In the genomic region with DNA sequence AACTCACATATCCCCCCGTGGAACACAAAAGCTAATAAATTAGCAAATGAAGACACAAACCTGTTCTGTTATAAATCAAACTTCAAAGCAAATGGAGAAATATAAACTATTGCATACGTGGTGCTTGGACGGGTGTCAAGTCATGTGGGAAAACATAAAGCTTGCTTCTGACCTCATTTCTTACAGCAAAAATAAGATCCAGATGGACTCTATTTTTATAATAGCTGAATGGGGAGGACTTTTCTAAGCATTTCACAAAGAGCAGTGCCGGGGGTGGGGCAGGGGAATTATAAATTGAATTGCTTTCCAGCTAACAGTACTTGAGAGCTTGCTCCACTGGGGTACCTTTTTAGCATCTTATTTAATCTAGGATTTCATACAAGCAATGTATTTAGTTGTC, we compare ENCODE assay signal across 15 mouse cellular contexts. TPM values are rescaled to one million over a fixed set of nuclear protein-coding genes. Genes with fewer than 3 reads are reported as not detected.
DNase-seq lines count a peak whose midpoint lies in the region; ATAC-seq lines count a peak whose summit lies in the region.
"Had no signal": no experiment of that assay in that cellular context is flagged by ENCODE, and none has a peak within 500 bp of the region (broad histone marks: within the 10 kb centered on the region; RNA-seq: fewer than 3 reads in every experiment).

No protein-coding gene starts in this region.

- ATAC-seq in limb, embryonic 13.5 days (ENCODE audit: low FRiP score, low read depth), result peak; percentile 85
- ATAC-seq in hindbrain, embryonic 13.5 days (ENCODE audit: low FRiP score), result no peak
- ATAC-seq: forebrain, embryonic 16.5 days had no signal

- no peak overlapping the region for H3K4me3 ChIP-seq in limb, embryonic 13.5 days
- no peak overlapping the region for H3K4me3 ChIP-seq in hindbrain, embryonic 13.5 days
- H3K4me3 ChIP-seq: kidney, embryonic 15.5 days; neural tube, embryonic 15.5 days had no signal

- peak; percentile 35 for DNase-seq in embryo, embryonic 11 days
- DNase-seq in embryo, embryonic 10 days (ENCODE audit: low spot score), result no peak
- peak; percentile 56 for DNase-seq in right cerebral cortex, adult 18-20 months
- no peak for DNase-seq in right cerebral cortex, postnatal 25 days
- DNase-seq in cerebellum, postnatal 25 days, result no peak
- DNase-seq in kidney, adult 8-10 months, result no peak
- DNase-seq: adrenal gland, postnatal 10 days; heart, adult 11 months; layer of hippocampus, postnatal 36 days had no signal

- no peak overlapping the region for H3K9ac ChIP-seq in limb, embryonic 13.5 days
- H3K9ac ChIP-seq in hindbrain, embryonic 13.5 days, result no peak overlapping the region
- H3K9ac ChIP-seq: kidney, embryonic 15.5 days; neural tube, embryonic 15.5 days had no signal

- H3K36me3 ChIP-seq in limb, embryonic 13.5 days, result no peaks in the 10 kb centered on the region
- no peaks in the 10 kb centered on the region for H3K36me3 ChIP-seq in hindbrain, embryonic 13.5 days
- H3K36me3 ChIP-seq: kidney, embryonic 15.5 days; neural tube, embryonic 15.5 days had no signal

- peak overlapping the region; percentile 44; the same call in 1 of the 2 replicates for H3K27ac ChIP-seq in limb, embryonic 13.5 days
- H3K27ac ChIP-seq in hindbrain, embryonic 13.5 days, result no peak overlapping the region
- H3K27ac ChIP-seq: kidney, embryonic 15.5 days; macrophage; neural tube, embryonic 15.5 days had no signal

- no peaks in the 10 kb centered on the region for H3K27me3 ChIP-seq in limb, embryonic 13.5 days
- H3K27me3 ChIP-seq in hindbrain, embryonic 13.5 days, result no peaks in the 10 kb centered on the region
- H3K27me3 ChIP-seq: kidney, embryonic 15.5 days; neural tube, embryonic 15.5 days had no signal

- 28% methylated on average over 4 of the region's 4 CpGs for WGBS in limb, embryonic 13.5 days
- WGBS in hindbrain, embryonic 13.5 days, result 81% methylated on average over 4 of the region's 4 CpGs

- 0 out of 2 replicates have a peak overlapping the region, but pooled peaks have one; percentile 2 for H3K4me2 ChIP-seq in limb, embryonic 13.5 days (replicated peaks)
- no peak overlapping the region for H3K4me2 ChIP-seq in hindbrain, embryonic 13.5 days
- H3K4me2 ChIP-seq: kidney, embryonic 15.5 days; neural tube, embryonic 15.5 days had no signal

- no peaks in the 10 kb centered on the region for H3K9me3 ChIP-seq in limb, embryonic 13.5 days
- H3K9me3 ChIP-seq in hindbrain, embryonic 13.5 days, result no peaks in the 10 kb centered on the region
- H3K9me3 ChIP-seq: kidney, embryonic 15.5 days; neural tube, embryonic 15.5 days had no signal

- peaks cover 8% of the 10 kb centered on the region for H3K4me1 ChIP-seq in limb, embryonic 13.5 days
- no peaks in the 10 kb centered on the region for H3K4me1 ChIP-seq in hindbrain, embryonic 13.5 days (replicated peaks)

RNA-seq across cellular contexts. Expression of gene Tead1, which starts 51.6 kb away (rescaled TPM):
- 30.8 and 33.8 TPM in 2 replicates for polyA plus RNA-seq in limb, embryonic 13.5 days (2015; fragmentation: Nextera tagmentation; extraction: Ambion mirVana)
- 20.5 and 21.5 TPM in 2 replicates for polyA plus RNA-seq in hindbrain, embryonic 13.5 days (2015; fragmentation: Nextera tagmentation; extraction: Ambion mirVana)
- polyA plus RNA-seq: macrophage had no signal

Comparison
In these comparisons a context has a peak if more than half of its experiments do, and no peak if none do; other contexts are left out.
1. DNase-seq: peak in embryo, embryonic 11 days (single experiment) and right cerebral cortex, adult 18-20 months (single experiment); none in embryo, embryonic 10 days (single experiment), right cerebral cortex, postnatal 25 days (single experiment), cerebellum, postnatal 25 days (0 of 2) and kidney, adult 8-10 months (0 of 2).